In the genomic region with DNA sequence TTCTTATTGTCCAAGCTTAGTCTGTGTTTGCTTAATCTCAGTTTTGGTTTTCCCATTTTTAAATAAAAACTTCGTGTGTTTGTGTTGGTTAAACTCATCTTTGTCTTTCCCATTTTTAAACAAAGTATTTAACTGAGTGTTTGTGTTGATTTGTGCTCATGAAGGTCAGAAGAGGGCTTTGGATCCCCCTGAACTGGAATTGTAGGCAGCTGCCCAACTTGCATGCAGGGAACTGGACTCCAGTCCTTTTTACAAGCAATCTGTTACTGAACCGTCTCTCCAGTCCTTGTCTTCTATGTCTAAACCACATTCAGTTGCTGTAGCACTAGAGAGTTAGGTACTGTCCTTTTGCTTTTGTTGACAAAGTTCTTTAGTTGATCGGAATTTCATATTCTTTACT, we compare ENCODE assay signal across 19 mouse cellular contexts. TPM values are rescaled to one million over a fixed set of nuclear protein-coding genes. Genes with fewer than 3 reads are reported as not detected.
"Had no signal": no experiment of that assay in that cellular context is flagged by ENCODE, and none has a peak within 500 bp of the region (broad histone marks: within the 10 kb centered on the region; RNA-seq: fewer than 3 reads in every experiment).

No protein-coding gene starts in this region.

- H3K27ac ChIP-seq: kidney, embryonic 15.5 days; left cerebral cortex, adult 2 months; liver, embryonic 13.5 days; stomach, postnatal 0 days had no signal

- H3K36me3 ChIP-seq: kidney, embryonic 15.5 days; liver, embryonic 13.5 days; lung, embryonic 15.5 days had no signal

- H3K4me2 ChIP-seq: kidney, embryonic 15.5 days; liver, embryonic 13.5 days; lung, embryonic 15.5 days; midbrain, embryonic 11.5 days had no signal

- H3K9me3 ChIP-seq: kidney, embryonic 15.5 days; liver, embryonic 13.5 days; lung, embryonic 15.5 days had no signal

- DNase-seq: kidney, adult 8-10 months; kidney, postnatal 10 days; kidney, postnatal 36 days; layer of hippocampus, postnatal 36 days; liver, embryonic 13.5 days; lung, postnatal 4 days; midbrain, embryonic 14.5 days; thymus, adult 2 months; thymus, postnatal 14 days; thymus, postnatal 4 days had no signal

- H3K4me1 ChIP-seq: kidney, embryonic 15.5 days; liver, embryonic 13.5 days; lung, embryonic 15.5 days had no signal

- H3K27me3 ChIP-seq: kidney, embryonic 15.5 days; liver, embryonic 13.5 days; lung, embryonic 15.5 days had no signal

- H3K9ac ChIP-seq: kidney, embryonic 15.5 days; liver, embryonic 13.5 days; lung, embryonic 15.5 days had no signal

- H3K4me3 ChIP-seq: kidney, embryonic 15.5 days; left cerebral cortex, adult 2 months; liver, embryonic 13.5 days; lung, embryonic 15.5 days had no signal

RNA-seq across cellular contexts. Expression of a gene that starts 41.3 kb away (rescaled TPM):
- polyA plus RNA-seq: limb, embryonic 11.5 days; liver, adult 2 months; liver, embryonic 16.5 days; spleen, adult 2 months had no signal
